ENCODE assay signal across 29 mouse cellular contexts in genomic region chr8:116173961-116174360, GRCm38 (mm10).
DNase-seq lines count a peak whose midpoint lies in the region; ATAC-seq and TF ChIP-seq lines count a peak whose summit lies in the region.
"Had no signal": no experiment of that assay in that cellular context is flagged by ENCODE, and none has a peak within 500 bp of the region (broad histone marks: within the 10 kb centered on the region; RNA-seq: fewer than 3 reads in every experiment).

No protein-coding gene starts in this region.

- no peaks in the 10 kb centered on the region for H3K36me3 ChIP-seq in lung, postnatal 0 days (ENCODE audit: insufficient read depth, low read length)
- H3K36me3 ChIP-seq in limb, embryonic 10.5 days, result no peaks in the 10 kb centered on the region
- H3K36me3 ChIP-seq in stomach, postnatal 0 days (ENCODE audit: control insufficient read depth, insufficient read depth, low read length), result no peaks in the 10 kb centered on the region
- H3K36me3 ChIP-seq: intestine, embryonic 15.5 days; limb, embryonic 15.5 days; midbrain, embryonic 10.5 days; neural tube, embryonic 13.5 days had no signal

- no peak overlapping the region for H3K9ac ChIP-seq in lung, postnatal 0 days (replicated peaks; ENCODE audit: low read depth)
- H3K9ac ChIP-seq in stomach, postnatal 0 days (ENCODE audit: low read length), result no peak overlapping the region
- H3K9ac ChIP-seq: intestine, embryonic 15.5 days; limb, embryonic 15.5 days; lung, embryonic 14.5 days; neural tube, embryonic 13.5 days had no signal

- no peak overlapping the region for H3K4me3 ChIP-seq in lung, postnatal 0 days (ENCODE audit: low read depth, low read length)
- H3K4me3 ChIP-seq in limb, embryonic 10.5 days, result no peak overlapping the region
- no peak overlapping the region for H3K4me3 ChIP-seq in stomach, postnatal 0 days (ENCODE audit: low read depth, low read length)
- H3K4me3 ChIP-seq: erythroblast, embryonic 14.5 days; gastrocnemius, adult 2 months; intestine, embryonic 15.5 days; limb, embryonic 15.5 days; midbrain, embryonic 10.5 days; myocyte; neural tube, embryonic 13.5 days had no signal

- H3K27me3 ChIP-seq in lung, postnatal 0 days (replicated peaks; ENCODE audit: insufficient read depth, low read length), result no peaks in the 10 kb centered on the region
- H3K27me3 ChIP-seq in limb, embryonic 10.5 days (ENCODE audit: low read depth, poor library complexity, severe bottlenecking), result no peaks in the 10 kb centered on the region
- no peaks in the 10 kb centered on the region for H3K27me3 ChIP-seq in stomach, postnatal 0 days (ENCODE audit: control insufficient read depth, insufficient read depth, low read length)
- H3K27me3 ChIP-seq: intestine, embryonic 15.5 days; limb, embryonic 15.5 days; neural tube, embryonic 13.5 days had no signal

- H3K4me1 ChIP-seq in lung, postnatal 0 days (ENCODE audit: insufficient read depth, low read depth, low read length), result no peaks in the 10 kb centered on the region
- H3K4me1 ChIP-seq in limb, embryonic 10.5 days, result peaks cover 16% of the 10 kb centered on the region
- no peaks in the 10 kb centered on the region for H3K4me1 ChIP-seq in stomach, postnatal 0 days (replicated peaks; ENCODE audit: control insufficient read depth, insufficient read depth)
- H3K4me1 ChIP-seq: intestine, embryonic 15.5 days; limb, embryonic 15.5 days; midbrain, embryonic 10.5 days; neural tube, embryonic 13.5 days had no signal

- no peak for TF ChIP-seq EP300 in lung, postnatal 0 days (IDR thresholded peaks at IDR 0.05)
- TF ChIP-seq EP300 in stomach, postnatal 0 days (optimal IDR thresholded peaks at IDR 0.05), result no peak

- WGBS in lung, postnatal 0 days, result 40% methylated on average over 1 of the region's 1 CpGs
- WGBS in limb, embryonic 10.5 days, result 32% methylated on average over 1 of the region's 1 CpGs
- 35% methylated on average over 1 of the region's 1 CpGs for WGBS in stomach, postnatal 0 days

- no peak for TF ChIP-seq CTCF in lung, postnatal 0 days (IDR thresholded peaks at IDR 0.05)
- no peak for TF ChIP-seq CTCF in stomach, postnatal 0 days (IDR thresholded peaks at IDR 0.05; ENCODE audit: low read depth)

- H3K9me3 ChIP-seq in lung, postnatal 0 days (ENCODE audit: low read length), result no peaks in the 10 kb centered on the region
- H3K9me3 ChIP-seq in limb, embryonic 10.5 days (replicated peaks), result no peaks in the 10 kb centered on the region
- H3K9me3 ChIP-seq in stomach, postnatal 0 days (ENCODE audit: control insufficient read depth, low read length), result no peaks in the 10 kb centered on the region
- H3K9me3 ChIP-seq: intestine, embryonic 15.5 days; limb, embryonic 15.5 days; midbrain, embryonic 10.5 days; neural tube, embryonic 13.5 days had no signal

- peak; percentile 72 for ATAC-seq in lung, postnatal 0 days
- peak; percentile 98 for ATAC-seq in stomach, postnatal 0 days (ENCODE audit: low FRiP score, low TSS enrichment)
- ATAC-seq in megakaryocyte-erythroid progenitor cell, adult 5-6 weeks (replicated peaks; ENCODE audit: low FRiP score, low TSS enrichment, poor library complexity, severe bottlenecking), result no peak
- no peak for ATAC-seq in granulocyte monocyte progenitor cell, adult 5-6 weeks (replicated peaks; ENCODE audit: poor library complexity, severe bottlenecking)
- ATAC-seq: activated CD4-positive, CD25-positive, alpha-beta regulatory T cell, adult 4 months; forebrain, embryonic 16.5 days; hindbrain, embryonic 16.5 days; intestine, embryonic 15.5 days had no signal

- H3K27ac ChIP-seq in lung, postnatal 0 days (ENCODE audit: low read length), result no peak overlapping the region
- H3K27ac ChIP-seq in limb, embryonic 10.5 days, result no peak overlapping the region
- H3K27ac ChIP-seq in stomach, postnatal 0 days (replicated peaks), result no peak overlapping the region
- H3K27ac ChIP-seq: gastrocnemius, adult 2 months; intestine, embryonic 15.5 days; kidney, postnatal 0 days; limb, embryonic 15.5 days; midbrain, embryonic 10.5 days; neural tube, embryonic 13.5 days had no signal

- no peak overlapping the region for H3K4me2 ChIP-seq in lung, postnatal 0 days (replicated peaks; ENCODE audit: low read depth, low read length)
- H3K4me2 ChIP-seq in stomach, postnatal 0 days (replicated peaks; ENCODE audit: low read depth), result no peak overlapping the region
- H3K4me2 ChIP-seq: intestine, embryonic 15.5 days; limb, embryonic 15.5 days; lung, embryonic 14.5 days; neural tube, embryonic 13.5 days had no signal

- DNase-seq in embryo, embryonic 10 days (ENCODE audit: low spot score), result peak; percentile 31
- no peak for DNase-seq in embryo, embryonic 10.5 days (ENCODE audit: low spot score)
- DNase-seq in lung, postnatal 0 days (ENCODE audit: low spot score), result peak; percentile 35
- no peak for DNase-seq in lung, postnatal 4 days
- DNase-seq in limb, embryonic 10.5 days (ENCODE audit: low spot score), result peak; percentile 34
- DNase-seq in stomach, postnatal 0 days (ENCODE audit: low spot score), result peak; percentile 76
- DNase-seq: adrenal gland, adult 2 months; cerebellum, adult 2 months; cerebellum, postnatal 14 days; gastrocnemius, adult 2 months; gastrocnemius, postnatal 36 days; heart, postnatal 14 days; kidney, adult 2 months; kidney, postnatal 4 days; lung, embryonic 14.5 days; thymus, adult 18-20 months; thymus, postnatal 25 days had no signal

Comparison
In these comparisons a context has a peak if more than half of its experiments do, and no peak if none do; other contexts are left out.
1. DNase-seq: peak in embryo, embryonic 10 days (single experiment), lung, postnatal 0 days (single experiment), limb, embryonic 10.5 days (single experiment) and stomach, postnatal 0 days (single experiment); none in embryo, embryonic 10.5 days (single experiment) and lung, postnatal 4 days (0 of 2).
2. ATAC-seq: peak in lung, postnatal 0 days (single experiment) and stomach, postnatal 0 days (single experiment); none in megakaryocyte-erythroid progenitor cell, adult 5-6 weeks (single experiment) and granulocyte monocyte progenitor cell, adult 5-6 weeks (single experiment).